Mouse (Mus musculus): Measurements from ENCODE around the gene Prf1. TPM values are rescaled to one million over a fixed set of nuclear protein-coding genes. Genes with fewer than 3 reads are reported as not detected.
A peak's percentile ranks its signal among the peaks of the same experiment; 100 is the strongest.

The Prf1 gene
- polyA plus RNA-seq (2015; fragmentation: Nextera tagmentation; extraction: Ambion mirVana) = not detected in 2 replicates

DNA sequence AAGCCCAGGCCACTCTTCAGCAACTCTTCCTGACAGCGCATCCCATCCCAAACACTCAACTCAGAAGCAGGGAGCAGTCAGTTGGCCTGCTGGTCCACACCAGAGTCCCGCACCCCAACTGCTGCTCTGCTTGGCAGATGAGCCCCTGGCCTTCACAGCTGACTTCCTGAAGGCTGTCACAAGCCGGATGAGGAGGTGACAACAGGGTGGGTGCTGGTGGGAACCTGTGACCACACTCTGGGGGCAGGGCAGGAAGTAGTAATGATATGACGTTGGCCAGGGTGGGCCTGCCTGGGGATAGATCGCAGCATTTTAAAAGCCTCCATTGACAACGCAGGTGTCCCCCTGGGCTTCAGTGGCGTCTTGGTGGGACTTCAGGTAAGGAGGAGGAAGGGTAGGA is at the start of gene Prf1:
Prf1 (plus strand) TSS at position 357 of the 400 bp plus-strand sequence.
- H3K4me2 ChIP-seq = no peak within 1 kb of the TSS
- H3K4me3 ChIP-seq (replicated peaks) = no peak within 1 kb of the TSS
- no peak for ATAC-seq (replicated peaks; ENCODE audit: low FRiP score)
- H3K27ac ChIP-seq = no peak within 1 kb of the TSS
- WGBS = 82% methylated on average over 7 of the region's 7 CpGs
- no peaks in the 10 kb centered on the region for H3K36me3 ChIP-seq
- H3K4me1 ChIP-seq = no peaks in the 10 kb centered on the region
- H3K9me3 ChIP-seq (replicated peaks) = no peaks in the 10 kb centered on the region
- no peaks in the 10 kb centered on the region for H3K27me3 ChIP-seq
- no peak within 1 kb of the TSS for H3K9ac ChIP-seq

DNA sequence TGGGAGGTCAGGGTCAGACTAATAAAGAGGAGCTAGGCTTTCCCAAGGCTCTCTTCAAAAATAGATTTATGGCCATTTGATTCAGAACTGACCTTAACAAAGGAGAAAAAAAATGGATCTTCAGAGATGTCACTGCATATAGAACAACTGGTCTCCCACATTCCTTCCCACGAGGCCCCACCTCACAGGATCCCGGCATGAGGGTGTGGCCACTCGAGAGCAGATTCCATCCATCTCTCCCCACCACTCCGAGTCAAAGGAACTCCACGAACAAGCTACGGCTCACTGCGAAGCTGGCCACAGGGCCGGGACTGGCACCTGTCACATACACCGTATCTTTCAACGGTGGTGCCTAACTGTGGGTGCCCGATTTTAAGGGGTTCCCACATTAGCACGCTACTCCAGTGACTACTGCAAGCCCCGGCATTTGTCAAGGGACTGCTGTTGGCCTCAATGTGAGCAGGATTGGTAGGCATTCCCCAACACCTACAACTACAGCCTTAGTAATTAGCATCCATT is 49.0 kb upstream of the Prf1 start:
- Histone ChIP-seq H3K9ac (no peak overlapping the region), H3K4me2 (no peak overlapping the region), H3K4me3 (replicated peaks) (no peak overlapping the region), H3K36me3 (no peaks in the 10 kb centered on the region), H3K9me3 (replicated peaks) (no peaks in the 10 kb centered on the region), H3K27ac (no peak overlapping the region), H3K27me3 (no peaks in the 10 kb centered on the region), H3K4me1 (0 out of 2 replicates have a peak, but pooled peaks cover 2% of the 10 kb centered on the region)
- WGBS = 71% methylated on average over 13 of the region's 13 CpGs
- ATAC-seq (replicated peaks; ENCODE audit: low FRiP score) = no peak

DNA sequence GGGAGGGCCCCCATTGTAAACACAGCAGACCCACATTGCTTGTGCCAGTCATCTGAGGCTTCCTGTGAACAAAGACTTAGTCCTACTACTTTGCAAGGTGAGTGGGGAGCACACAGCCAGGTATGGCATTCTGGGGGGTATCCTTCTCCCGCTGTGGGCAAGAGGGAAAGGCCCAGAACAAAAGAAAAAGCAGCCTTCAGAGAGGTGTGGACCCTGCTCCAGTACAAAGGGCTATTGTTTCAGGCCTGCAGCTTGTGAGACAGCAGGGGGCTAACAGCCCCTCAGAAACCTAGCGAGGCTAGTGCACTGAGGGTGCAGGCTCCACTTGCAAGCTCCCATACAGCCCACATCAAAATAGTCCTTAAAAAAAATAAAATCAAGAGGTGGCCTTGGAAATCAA is 47.7 kb upstream of the Prf1 start:
- 0 out of 2 replicates have a peak, but pooled peaks cover 2% of the 10 kb centered on the region for H3K4me1 ChIP-seq
- ATAC-seq (replicated peaks; ENCODE audit: low FRiP score) = no peak
- H3K36me3 ChIP-seq = no peaks in the 10 kb centered on the region
- H3K9me3 ChIP-seq (replicated peaks) = no peaks in the 10 kb centered on the region
- 54% methylated on average over 2 of the region's 2 CpGs for WGBS
- H3K4me2 ChIP-seq = no peak overlapping the region
- H3K27ac ChIP-seq = no peak overlapping the region
- H3K4me3 ChIP-seq (replicated peaks) = no peak overlapping the region
- no peaks in the 10 kb centered on the region for H3K27me3 ChIP-seq
- H3K9ac ChIP-seq = no peak overlapping the region

DNA sequence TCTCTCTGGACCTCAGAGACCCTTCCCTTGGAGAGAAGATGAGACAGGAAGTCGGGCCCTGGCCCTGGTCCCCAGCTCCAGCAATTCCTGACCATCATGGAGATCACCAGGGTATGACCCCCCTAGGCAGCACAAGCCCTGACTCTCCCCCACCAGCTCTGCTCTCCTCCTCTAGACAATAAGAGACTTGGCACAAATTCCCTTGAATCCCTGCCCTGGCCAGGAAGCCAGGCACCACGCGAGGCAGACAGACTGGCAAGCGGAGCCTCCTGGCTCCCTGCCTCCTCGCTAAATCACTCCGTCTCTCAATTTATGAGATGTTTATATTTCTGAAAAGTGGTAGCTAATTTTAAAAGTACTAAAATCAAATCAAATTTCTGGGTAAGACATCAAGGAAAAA is 42.9 kb upstream of the Prf1 start:
- no peak overlapping the region for H3K4me2 ChIP-seq
- H3K9ac ChIP-seq = no peak overlapping the region
- no peaks in the 10 kb centered on the region for H3K9me3 ChIP-seq (replicated peaks)
- no peak overlapping the region for H3K27ac ChIP-seq
- ATAC-seq (replicated peaks; ENCODE audit: low FRiP score) = no peak
- no peaks in the 10 kb centered on the region for H3K36me3 ChIP-seq
- H3K27me3 ChIP-seq = no peaks in the 10 kb centered on the region
- no peak overlapping the region for H3K4me3 ChIP-seq (replicated peaks)
- no peaks in the 10 kb centered on the region for H3K4me1 ChIP-seq
- 84% methylated on average over 6 of the region's 6 CpGs for WGBS

DNA sequence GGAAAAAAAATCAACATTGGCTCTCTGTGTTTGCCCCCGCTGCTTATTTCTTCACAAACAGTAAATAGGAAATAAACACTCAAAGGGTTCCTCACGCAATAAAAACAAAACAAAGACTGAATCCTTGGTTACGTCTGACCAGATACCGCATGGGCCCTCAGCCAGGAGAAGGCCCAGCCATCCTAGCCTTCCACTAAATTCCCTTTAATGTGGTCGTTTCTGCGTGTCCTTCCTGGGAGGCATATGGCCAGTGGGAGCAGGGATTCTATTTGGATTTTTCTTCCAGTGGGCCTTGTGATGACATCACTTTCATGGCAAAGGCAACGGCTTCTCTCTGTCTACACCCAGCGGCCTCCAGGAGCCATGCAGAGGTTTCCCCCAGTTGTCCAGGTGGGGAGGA is 42.4 kb upstream of the Prf1 start:
- no peak overlapping the region for H3K4me3 ChIP-seq (replicated peaks)
- H3K9me3 ChIP-seq (replicated peaks) = no peaks in the 10 kb centered on the region
- WGBS = 80% methylated on average over 8 of the region's 8 CpGs
- no peaks in the 10 kb centered on the region for H3K4me1 ChIP-seq
- no peaks in the 10 kb centered on the region for H3K27me3 ChIP-seq
- no peak overlapping the region for H3K4me2 ChIP-seq
- H3K9ac ChIP-seq = no peak overlapping the region
- ATAC-seq (replicated peaks; ENCODE audit: low FRiP score) = no peak
- no peaks in the 10 kb centered on the region for H3K36me3 ChIP-seq
- H3K27ac ChIP-seq = no peak overlapping the region

DNA sequence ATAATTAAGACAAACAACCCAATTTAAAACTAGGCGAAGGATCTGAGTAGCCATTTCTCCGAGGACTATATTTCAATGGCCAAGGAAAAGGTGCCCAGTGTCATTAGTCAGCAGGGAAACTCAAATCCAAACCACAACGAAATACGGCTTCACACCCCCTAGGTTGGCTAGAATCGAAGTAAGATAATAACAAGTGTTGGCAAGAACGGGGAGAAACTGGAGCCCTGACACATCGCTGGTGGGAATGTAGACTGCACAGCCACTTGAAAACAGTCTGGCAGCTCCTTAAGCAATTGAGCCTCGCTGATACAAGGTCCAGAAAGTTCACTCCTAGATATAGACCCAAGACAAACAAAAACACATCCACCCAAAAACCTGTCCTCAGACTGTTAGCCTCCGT is 41.0 kb upstream of the Prf1 start:
- H3K4me2 ChIP-seq = no peak overlapping the region
- no peak for ATAC-seq (replicated peaks; ENCODE audit: low FRiP score)
- no peaks in the 10 kb centered on the region for H3K4me1 ChIP-seq
- WGBS = 90% methylated on average over 9 of the region's 9 CpGs
- H3K4me3 ChIP-seq (replicated peaks) = no peak overlapping the region
- no peak overlapping the region for H3K9ac ChIP-seq
- no peaks in the 10 kb centered on the region for H3K9me3 ChIP-seq (replicated peaks)
- H3K27me3 ChIP-seq = no peaks in the 10 kb centered on the region
- no peak overlapping the region for H3K27ac ChIP-seq
- no peaks in the 10 kb centered on the region for H3K36me3 ChIP-seq

DNA sequence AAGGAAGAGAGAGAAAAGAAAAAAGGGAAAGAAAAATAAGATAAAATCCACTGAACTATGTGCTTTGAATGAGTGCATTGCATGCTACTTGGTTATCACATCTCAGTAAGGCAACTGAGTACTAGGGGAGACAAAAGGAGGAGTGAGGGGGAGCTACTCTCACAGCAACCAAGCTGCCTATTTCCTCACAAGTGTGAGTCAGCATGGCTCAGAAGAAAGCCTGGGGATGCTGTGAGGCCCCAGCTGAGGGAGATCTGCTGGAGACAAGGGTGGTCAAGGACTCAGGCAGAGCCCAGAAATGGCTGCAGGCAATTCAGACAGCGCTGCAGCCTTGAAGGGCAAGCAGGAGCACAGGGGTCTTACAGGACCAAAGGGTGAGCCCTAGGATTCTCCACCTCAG is 39.5 kb upstream of the Prf1 start:
- Histone ChIP-seq H3K9ac (no peak overlapping the region), H3K4me1 (no peaks in the 10 kb centered on the region), H3K27ac (no peak overlapping the region), H3K4me3 (replicated peaks) (no peak overlapping the region), H3K27me3 (no peaks in the 10 kb centered on the region), H3K4me2 (no peak overlapping the region), H3K36me3 (no peaks in the 10 kb centered on the region), H3K9me3 (replicated peaks) (no peaks in the 10 kb centered on the region)
- no peak for ATAC-seq (replicated peaks; ENCODE audit: low FRiP score)
- WGBS = 74% methylated on average over 1 of the region's 1 CpGs

DNA sequence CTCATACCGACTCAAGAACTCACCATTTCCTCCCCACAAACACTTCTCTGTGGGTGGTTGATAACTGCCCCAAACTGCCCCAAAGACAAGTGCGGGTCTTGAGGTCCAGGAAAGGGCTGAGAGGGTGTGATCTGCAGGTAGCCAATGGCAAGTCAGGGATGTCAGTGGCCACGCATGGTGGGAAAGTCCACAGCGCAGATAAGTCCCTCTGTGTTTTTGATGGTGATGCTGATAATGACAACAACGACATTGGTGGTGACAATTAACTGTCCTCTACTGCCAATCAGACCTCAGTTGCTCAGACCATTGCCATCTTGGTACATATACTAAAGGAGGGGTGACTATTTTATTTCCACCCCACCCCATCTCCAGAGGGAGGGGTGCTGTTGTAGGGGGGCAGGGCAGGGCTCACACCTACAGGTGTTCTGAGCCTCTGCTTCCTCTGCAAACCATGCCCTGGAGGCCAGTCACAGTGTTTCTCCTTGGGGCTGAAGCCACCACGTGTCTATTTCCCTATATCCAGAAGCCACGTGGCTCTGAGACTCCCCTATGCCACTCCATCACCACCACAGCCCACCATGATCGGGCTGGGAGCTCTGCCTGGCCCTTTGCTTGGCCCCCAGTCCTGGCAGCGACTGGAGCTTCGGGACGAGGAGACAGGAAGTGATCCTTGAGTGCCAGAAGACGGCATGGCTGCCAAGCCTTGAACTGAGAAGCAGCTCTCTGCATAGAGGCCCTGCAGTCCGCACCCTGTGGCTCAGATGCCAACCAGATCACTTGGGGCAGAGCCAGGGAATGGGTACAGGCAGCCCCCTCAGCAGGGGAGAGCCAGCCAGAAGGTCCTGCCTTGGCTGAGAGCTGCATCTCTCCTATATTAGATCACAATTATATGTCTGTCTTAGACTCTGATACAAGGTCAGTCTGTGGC is 36.1 kb upstream of the Prf1 start:
- H3K4me3 ChIP-seq (replicated peaks) = no peak overlapping the region
- H3K4me2 ChIP-seq = no peak overlapping the region
- no peaks in the 10 kb centered on the region for H3K36me3 ChIP-seq
- H3K27ac ChIP-seq = no peak overlapping the region
- H3K27me3 ChIP-seq = no peaks in the 10 kb centered on the region
- H3K9me3 ChIP-seq (replicated peaks) = no peaks in the 10 kb centered on the region
- no peak for ATAC-seq (replicated peaks; ENCODE audit: low FRiP score)
- no peak overlapping the region for H3K9ac ChIP-seq
- H3K4me1 ChIP-seq = no peaks in the 10 kb centered on the region
- 68% methylated on average over 13 of the region's 13 CpGs for WGBS

DNA sequence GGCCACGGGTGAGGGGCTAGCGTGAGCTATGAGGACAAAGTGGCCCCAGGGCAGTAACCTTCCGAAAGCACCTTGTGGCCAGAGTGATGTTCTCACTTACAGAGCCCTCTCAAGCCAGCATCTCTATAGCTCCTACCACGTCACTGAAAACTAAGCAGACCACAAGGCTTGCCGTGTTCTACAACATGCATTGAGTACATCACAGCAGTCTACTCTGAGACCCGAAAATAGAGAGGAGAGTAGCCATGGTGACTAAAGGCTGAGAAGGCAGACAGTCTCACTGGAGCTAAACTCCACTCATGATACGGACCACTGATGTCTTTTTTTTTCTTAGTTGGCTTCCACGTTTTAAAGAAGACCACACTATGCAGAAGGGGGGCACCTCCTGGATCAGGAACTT is 34.0 kb upstream of the Prf1 start:
- no peak overlapping the region for H3K4me3 ChIP-seq (replicated peaks)
- H3K4me1 ChIP-seq = no peaks in the 10 kb centered on the region
- no peaks in the 10 kb centered on the region for H3K36me3 ChIP-seq
- no peaks in the 10 kb centered on the region for H3K27me3 ChIP-seq
- no peaks in the 10 kb centered on the region for H3K9me3 ChIP-seq (replicated peaks)
- WGBS = 78% methylated on average over 8 of the region's 8 CpGs
- H3K4me2 ChIP-seq = no peak overlapping the region
- H3K27ac ChIP-seq = no peak overlapping the region
- no peak for ATAC-seq (replicated peaks; ENCODE audit: low FRiP score)
- H3K9ac ChIP-seq = no peak overlapping the region

DNA sequence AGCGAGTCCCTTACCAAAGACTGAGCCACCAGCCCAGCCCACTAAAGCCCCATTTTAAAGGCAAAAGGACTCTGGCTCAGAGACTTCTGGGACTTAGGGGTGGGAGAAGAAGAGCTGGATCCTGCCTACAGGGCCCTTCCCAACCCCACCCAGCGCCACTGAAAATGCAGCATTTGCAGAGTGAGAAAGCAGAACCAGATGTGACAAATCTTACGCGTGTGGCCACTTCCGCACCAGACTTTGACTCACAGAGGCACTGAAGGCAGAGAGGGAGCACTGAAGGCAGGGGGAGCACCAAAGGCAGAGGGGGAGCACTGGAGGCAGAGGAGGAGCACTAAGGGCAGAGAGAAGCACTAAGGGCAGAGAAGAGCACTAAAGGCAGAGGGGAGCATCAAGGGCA is 30.3 kb upstream of the Prf1 start:
- no peak overlapping the region for H3K4me2 ChIP-seq
- H3K36me3 ChIP-seq = no peaks in the 10 kb centered on the region
- peaks cover 7% of the 10 kb centered on the region for H3K27me3 ChIP-seq
- H3K4me3 ChIP-seq (replicated peaks) = no peak overlapping the region
- no peaks in the 10 kb centered on the region for H3K9me3 ChIP-seq (replicated peaks)
- no peak for ATAC-seq (replicated peaks; ENCODE audit: low FRiP score)
- peaks cover 7% of the 10 kb centered on the region for H3K4me1 ChIP-seq
- H3K9ac ChIP-seq = no peak overlapping the region
- 88% methylated on average over 5 of the region's 5 CpGs for WGBS
- no peak overlapping the region for H3K27ac ChIP-seq

DNA sequence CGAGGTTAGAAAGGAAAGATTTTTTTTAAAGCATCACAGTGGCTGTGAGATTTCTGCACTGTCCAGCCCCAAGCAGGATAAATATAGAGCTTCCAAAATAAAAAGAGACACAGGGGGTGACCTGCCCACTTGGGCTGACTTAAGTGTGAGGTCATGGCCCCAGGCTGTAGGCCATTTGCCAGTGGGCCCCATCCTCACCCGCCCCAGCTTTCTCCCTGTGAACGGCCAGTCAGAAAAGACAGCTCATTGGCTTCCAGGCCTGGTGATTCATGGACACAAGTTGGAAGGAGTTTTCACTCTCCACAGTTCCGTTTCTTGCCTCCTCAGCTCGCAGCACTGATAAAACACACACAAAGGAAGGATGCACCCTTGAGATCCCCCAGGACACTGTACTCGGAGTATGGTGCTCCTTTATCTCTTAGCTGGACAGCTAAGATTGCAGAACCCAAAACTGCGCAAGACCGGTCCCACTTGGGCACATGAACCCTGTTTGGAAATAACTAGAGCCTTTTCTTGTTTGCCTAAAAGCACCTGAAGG is 25.5 kb upstream of the Prf1 start:
- ATAC-seq (replicated peaks; ENCODE audit: low FRiP score) = no peak
- peak overlapping the region; percentile 60 for H3K4me3 ChIP-seq (replicated peaks)
- 50% methylated on average over 8 of the region's 8 CpGs for WGBS

DNA sequence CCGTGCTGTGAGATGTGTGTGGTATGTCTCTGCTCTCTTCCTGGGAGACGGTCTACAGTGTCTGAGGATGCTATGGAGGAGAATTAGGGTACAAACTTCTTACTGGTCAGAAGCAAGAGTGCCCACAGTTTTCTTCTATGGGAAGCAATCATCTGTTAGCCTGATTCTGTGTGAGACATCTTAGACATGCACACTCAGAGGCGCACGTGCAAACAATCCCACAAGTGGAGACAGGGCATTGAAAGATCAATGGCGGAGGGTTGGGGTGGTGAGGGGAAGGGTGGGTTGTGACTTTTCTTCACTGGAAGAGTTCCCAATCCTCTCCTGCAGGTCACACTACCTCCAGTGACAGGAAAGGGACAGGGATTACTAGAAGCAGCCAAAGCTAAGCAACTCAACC is 25.0 kb upstream of the Prf1 start:
- Histone ChIP-seq H3K4me1 (peaks cover 33% of the 10 kb centered on the region), H3K4me2 (peak overlapping the region; percentile 96), H3K36me3 (no peaks in the 10 kb centered on the region), H3K27me3 (peaks cover 20% of the 10 kb centered on the region), H3K9me3 (replicated peaks) (no peaks in the 10 kb centered on the region), H3K27ac (peak overlapping the region; percentile 56; the same call in 1 of the 2 replicates), H3K4me3 (replicated peaks) (peak overlapping the region; percentile 60), H3K9ac (peak overlapping the region; percentile 64)
- no peak for ATAC-seq (replicated peaks; ENCODE audit: low FRiP score)
- WGBS = 45% methylated on average over 5 of the region's 5 CpGs

More for the DNA sequence above, 25.5 kb upstream of the Prf1 start:
- no peaks in the 10 kb centered on the region for H3K9me3 ChIP-seq (replicated peaks)
- no peaks in the 10 kb centered on the region for H3K36me3 ChIP-seq
- peak overlapping the region; percentile 96 for H3K4me2 ChIP-seq
- peaks cover 20% of the 10 kb centered on the region for H3K27me3 ChIP-seq
- H3K9ac ChIP-seq = no peak overlapping the region
- no peak overlapping the region for H3K27ac ChIP-seq
- H3K4me1 ChIP-seq = peaks cover 33% of the 10 kb centered on the region
